ENCODE assay signal across 27 mouse cellular contexts in the genomic region with DNA sequence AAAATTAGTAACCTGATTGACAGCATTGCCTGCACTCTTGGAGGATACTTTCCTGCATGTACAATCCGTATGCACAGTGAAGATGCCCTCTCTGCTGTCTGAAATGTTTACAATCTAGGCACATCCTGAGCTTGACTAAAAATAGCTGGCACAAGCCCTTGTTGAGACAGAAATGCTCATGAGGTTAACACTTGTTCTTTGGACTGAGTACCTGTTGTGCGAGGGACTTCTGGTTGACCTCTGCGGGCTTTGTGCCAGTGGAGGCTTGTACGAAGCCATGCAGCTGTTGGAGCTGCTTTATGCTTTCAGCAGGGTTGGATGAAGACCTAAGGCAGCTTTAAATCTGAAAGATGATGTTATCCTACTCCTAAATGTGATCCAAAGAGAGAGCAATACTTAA. TPM values are rescaled to one million over a fixed set of nuclear protein-coding genes. Genes with fewer than 3 reads are reported as not detected.
A peak's percentile ranks its signal among the peaks of the same experiment; 100 is the strongest.
DNase-seq lines count a peak whose midpoint lies in the region; ATAC-seq and TF ChIP-seq lines count a peak whose summit lies in the region.
"Had no signal": no experiment of that assay in that cellular context is flagged by ENCODE, and none has a peak within 500 bp of the region (broad histone marks: within the 10 kb centered on the region; RNA-seq: fewer than 3 reads in every experiment).

No protein-coding gene starts in this region.

- H3K4me3 ChIP-seq in liver, adult 2 months (ENCODE audit: insufficient read depth, low read depth, low read length), result no peak overlapping the region
- H3K4me3 ChIP-seq in liver, embryonic 11.5 days (ENCODE audit: low read depth, low read length), result no peak overlapping the region
- H3K4me3 ChIP-seq: embryonic facial prominence, embryonic 12.5 days; forebrain, embryonic 15.5 days; intestine, embryonic 15.5 days; liver, embryonic 13.5 days; midbrain, embryonic 12.5 days; neural tube, embryonic 15.5 days had no signal

- H3K27ac ChIP-seq in liver, adult 2 months (replicated peaks; ENCODE audit: insufficient read depth, low read depth, low read length), result no peak overlapping the region
- H3K27ac ChIP-seq in liver, embryonic 11.5 days (ENCODE audit: low read depth, low read length), result no peak overlapping the region
- H3K27ac ChIP-seq: embryonic facial prominence, embryonic 12.5 days; forebrain, embryonic 15.5 days; intestine, embryonic 15.5 days; liver, embryonic 13.5 days; midbrain, embryonic 12.5 days; neural tube, embryonic 15.5 days had no signal

- H3K4me1 ChIP-seq in liver, adult 2 months (ENCODE audit: control insufficient read depth, insufficient read depth, low read length), result no peaks in the 10 kb centered on the region
- H3K4me1 ChIP-seq in liver, embryonic 11.5 days (replicated peaks; ENCODE audit: control insufficient read depth, insufficient read depth, low read length), result no peaks in the 10 kb centered on the region
- H3K4me1 ChIP-seq: embryonic facial prominence, embryonic 12.5 days; intestine, embryonic 15.5 days; liver, embryonic 13.5 days; midbrain, embryonic 12.5 days; neural tube, embryonic 15.5 days had no signal

- H3K9me3 ChIP-seq in liver, embryonic 11.5 days (ENCODE audit: control insufficient read depth, low read length), result no peaks in the 10 kb centered on the region
- H3K9me3 ChIP-seq: embryonic facial prominence, embryonic 12.5 days; forebrain, embryonic 15.5 days; intestine, embryonic 15.5 days; liver, embryonic 13.5 days; midbrain, embryonic 12.5 days; neural tube, embryonic 15.5 days had no signal

- H3K27me3 ChIP-seq in liver, adult 2 months (ENCODE audit: control insufficient read depth, insufficient read depth, low read length), result no peaks in the 10 kb centered on the region
- no peaks in the 10 kb centered on the region for H3K27me3 ChIP-seq in liver, embryonic 11.5 days (replicated peaks; ENCODE audit: control insufficient read depth, insufficient read depth, low read length)
- H3K27me3 ChIP-seq: embryonic facial prominence, embryonic 12.5 days; forebrain, embryonic 15.5 days; intestine, embryonic 15.5 days; liver, embryonic 13.5 days; midbrain, embryonic 12.5 days; neural tube, embryonic 15.5 days had no signal

- peak; percentile 30 to 37 for DNase-seq in heart, postnatal 10 days
- no peak for DNase-seq in heart, adult 11 months
- peak; percentile 60 for DNase-seq in liver, adult 2 months (ENCODE audit: extremely low read depth, low read depth, low spot score)
- no peak for DNase-seq in liver, embryonic 11.5 days (ENCODE audit: low spot score)
- DNase-seq in kidney, postnatal 10 days, result peak; percentile 37
- DNase-seq in right cerebral cortex, postnatal 36 days (ENCODE audit: low spot score in 2 of 2), result no peak
- DNase-seq in lung, postnatal 36 days, result no peak
- DNase-seq: adrenal gland, adult 2 months; B cell, adult 2 months; cerebellum, adult 18-20 months; cerebellum, postnatal 14 days; liver, embryonic 13.5 days; lung, adult 2 months; lung, postnatal 14 days; right cerebral cortex, adult 18-20 months; thymus, adult 18-20 months; thymus, postnatal 36 days had no signal

- no peak overlapping the region for H3K9ac ChIP-seq in liver, adult 2 months (ENCODE audit: low read depth, low read length)
- H3K9ac ChIP-seq in liver, embryonic 11.5 days (ENCODE audit: low read depth, low read length), result no peak overlapping the region
- H3K9ac ChIP-seq: embryonic facial prominence, embryonic 12.5 days; forebrain, embryonic 15.5 days; intestine, embryonic 15.5 days; liver, embryonic 13.5 days; midbrain, embryonic 12.5 days; neural tube, embryonic 15.5 days had no signal

- ATAC-seq in liver, embryonic 11.5 days (replicated peaks; ENCODE audit: low FRiP score), result no peak
- ATAC-seq: forebrain, embryonic 15.5 days; hindbrain, embryonic 16.5 days; intestine, embryonic 15.5 days had no signal

- H3K36me3 ChIP-seq in liver, adult 2 months (ENCODE audit: control insufficient read depth, insufficient read depth, low read length), result no peaks in the 10 kb centered on the region
- no peaks in the 10 kb centered on the region for H3K36me3 ChIP-seq in liver, embryonic 11.5 days (ENCODE audit: control insufficient read depth, insufficient read depth, low read length)
- H3K36me3 ChIP-seq: embryonic facial prominence, embryonic 12.5 days; forebrain, embryonic 15.5 days; intestine, embryonic 15.5 days; liver, embryonic 13.5 days; midbrain, embryonic 12.5 days; neural tube, embryonic 15.5 days had no signal

- intact Hi-C loops in heart, postnatal 10 days (cut with DNase I), result no loop called here

- H3K4me2 ChIP-seq in liver, embryonic 11.5 days, result no peak overlapping the region
- H3K4me2 ChIP-seq: embryonic facial prominence, embryonic 12.5 days; forebrain, embryonic 15.5 days; intestine, embryonic 15.5 days; liver, embryonic 13.5 days; midbrain, embryonic 12.5 days; neural tube, embryonic 15.5 days had no signal

- TF ChIP-seq POLR2A in liver, adult 2 months (IDR thresholded peaks at IDR 0.05; ENCODE audit: extremely low read depth, insufficient read depth, low read length), result no peak

- H3K79me2 ChIP-seq in liver, adult 2 months (ENCODE audit: control insufficient read depth, insufficient read depth, low read length), result no peaks in the 10 kb centered on the region

- 38% methylated on average over 4 of the region's 4 CpGs for WGBS in liver, adult 2 months
- 81% methylated on average over 4 of the region's 4 CpGs for WGBS in liver, embryonic 11.5 days

- no peak for TF ChIP-seq CTCF in liver, adult 2 months (IDR thresholded peaks at IDR 0.05; ENCODE audit: low read depth, low read length)

RNA-seq across cellular contexts. Expression of a gene that starts 2.2 kb away (rescaled TPM):
- total RNA-seq in heart, postnatal 10 days (2021), result 10 to 100 TPM; 22.6 to 50.2 TPM
- total RNA-seq in liver, adult 2 months (2014; rRNA removed), result not detected in 2 replicates
- polyA plus RNA-seq in liver, adult 2 months (2012; rRNA removed), result not detected in 2 replicates
- polyA plus RNA-seq in liver, embryonic 11.5 days (2014; fragmentation: Nextera tagmentation; extraction: Ambion mirVana), result 0.40 and 0.45 TPM in 2 replicates
- total RNA-seq: adrenal gland, adult 2 months; hematopoietic stem cell, adult 5-6 weeks; megakaryocyte, adult 5-6 weeks; MEL had no signal
- polyA plus RNA-seq: adrenal gland, adult 2 months; midbrain, embryonic 12.5 days; small intestine, adult 2 months had no signal

Comparison
In these comparisons a context has a peak if more than half of its experiments do, and no peak if none do; other contexts are left out.
1. DNase-seq: peak in heart, postnatal 10 days (2 of 2), liver, adult 2 months (single experiment) and kidney, postnatal 10 days (single experiment); none in heart, adult 11 months (single experiment), liver, embryonic 11.5 days (single experiment), right cerebral cortex, postnatal 36 days (0 of 2) and lung, postnatal 36 days (single experiment).
2. RNA of a gene that starts 2.2 kb away (total RNA-seq): 22.6 to 50.2 TPM in heart, postnatal 10 days; not detected in liver, adult 2 months; every median in the first group is over 10 times any median in the second.